In genomic region chr3:108444029-108444428, GRCm38 (mm10) we compare ENCODE assay signal across 8 mouse cellular contexts. TPM values are rescaled to one million over a fixed set of nuclear protein-coding genes. Genes with fewer than 3 reads are reported as not detected.
DNase-seq lines count a peak whose midpoint lies in the region; ATAC-seq lines count a peak whose summit lies in the region.

No protein-coding gene starts in this region.

- DNase-seq in left cerebral cortex, adult 18-20 months (ENCODE audit: low spot score in 2 of 2) = peak; percentile 43 to 47
- DNase-seq in left cerebral cortex, adult 11 months (ENCODE audit: low spot score) = no peak
- DNase-seq in adrenal gland, adult 2 months = peak; percentile 71
- DNase-seq in forebrain, embryonic 11.5 days (ENCODE audit: low spot score) = no peak
- no peak for DNase-seq in gastrocnemius, postnatal 14 days

- peak overlapping the region; percentile 74 for H3K9ac ChIP-seq in forebrain, embryonic 11.5 days (ENCODE audit: low read length)
- H3K9ac ChIP-seq in intestine, embryonic 15.5 days = peak overlapping the region; percentile 77
- H3K9ac ChIP-seq in liver, embryonic 15.5 days = peak overlapping the region; percentile 76
- peak overlapping the region; percentile 60 for H3K9ac ChIP-seq in neural tube, embryonic 14.5 days (replicated peaks; ENCODE audit: low read depth, low read length)

- H3K36me3 ChIP-seq in forebrain, embryonic 11.5 days (ENCODE audit: control insufficient read depth, insufficient read depth, low read length) = no peaks in the 10 kb centered on the region
- H3K36me3 ChIP-seq in intestine, embryonic 15.5 days = peaks cover 3% of the 10 kb centered on the region; the same call in 1 of the 2 replicates
- H3K36me3 ChIP-seq in liver, embryonic 15.5 days (replicated peaks) = peaks cover 28% of the 10 kb centered on the region
- peaks cover 3% of the 10 kb centered on the region; the same call in 1 of the 2 replicates for H3K36me3 ChIP-seq in neural tube, embryonic 14.5 days (ENCODE audit: control insufficient read depth, insufficient read depth, low read length)

- H3K4me1 ChIP-seq in forebrain, embryonic 11.5 days (replicated peaks; ENCODE audit: control insufficient read depth, insufficient read depth, low read length) = peaks cover 11% of the 10 kb centered on the region
- H3K4me1 ChIP-seq in intestine, embryonic 15.5 days (replicated peaks) = peaks cover 6% of the 10 kb centered on the region
- H3K4me1 ChIP-seq in liver, embryonic 15.5 days (replicated peaks) = peaks cover 34% of the 10 kb centered on the region
- H3K4me1 ChIP-seq in neural tube, embryonic 14.5 days (ENCODE audit: control insufficient read depth, insufficient read depth, low read length) = peaks cover 21% of the 10 kb centered on the region

- WGBS in forebrain, embryonic 11.5 days = 30% methylated on average over 8 of the region's 8 CpGs
- WGBS in intestine, embryonic 15.5 days = 17% methylated on average over 8 of the region's 8 CpGs
- WGBS in liver, embryonic 15.5 days (ENCODE audit: insufficient replicate concordance) = 4% methylated on average over 8 of the region's 8 CpGs
- WGBS in neural tube, embryonic 14.5 days = 24% methylated on average over 8 of the region's 8 CpGs

- H3K4me2 ChIP-seq in forebrain, embryonic 11.5 days (ENCODE audit: low read depth, low read length, severe bottlenecking) = peak overlapping the region; percentile 85
- peak overlapping the region; percentile 68 for H3K4me2 ChIP-seq in intestine, embryonic 15.5 days (replicated peaks)
- H3K4me2 ChIP-seq in liver, embryonic 15.5 days = peak overlapping the region; percentile 73
- H3K4me2 ChIP-seq in neural tube, embryonic 14.5 days (ENCODE audit: low read depth, low read length) = peak overlapping the region; percentile 97

- no peaks in the 10 kb centered on the region for H3K9me3 ChIP-seq in forebrain, embryonic 11.5 days (ENCODE audit: control insufficient read depth, low read length)
- no peaks in the 10 kb centered on the region for H3K9me3 ChIP-seq in intestine, embryonic 15.5 days
- H3K9me3 ChIP-seq in liver, embryonic 15.5 days (replicated peaks) = no peaks in the 10 kb centered on the region
- H3K9me3 ChIP-seq in neural tube, embryonic 14.5 days (ENCODE audit: control insufficient read depth, low read length) = no peaks in the 10 kb centered on the region

- intact Hi-C loops in gastrocnemius, postnatal 14 days (cut with DNase I; ENCODE audit: low total_unique reads) = no loop called here

- peak overlapping the region; percentile 71 for H3K4me3 ChIP-seq in forebrain, embryonic 11.5 days (ENCODE audit: low read depth, low read length)
- H3K4me3 ChIP-seq in intestine, embryonic 15.5 days (replicated peaks) = peak overlapping the region; percentile 75
- H3K4me3 ChIP-seq in liver, embryonic 15.5 days (replicated peaks) = peak overlapping the region; percentile 78
- peak overlapping the region; percentile 60 for H3K4me3 ChIP-seq in neural tube, embryonic 14.5 days (ENCODE audit: low read depth, low read length)

- no peaks in the 10 kb centered on the region for H3K27me3 ChIP-seq in forebrain, embryonic 11.5 days (ENCODE audit: control insufficient read depth, insufficient read depth, low read length)
- H3K27me3 ChIP-seq in intestine, embryonic 15.5 days (replicated peaks) = no peaks in the 10 kb centered on the region
- peaks cover 4% of the 10 kb centered on the region; the same call in 1 of the 2 replicates for H3K27me3 ChIP-seq in liver, embryonic 15.5 days
- H3K27me3 ChIP-seq in neural tube, embryonic 14.5 days (ENCODE audit: control insufficient read depth, insufficient read depth, low read length) = no peaks in the 10 kb centered on the region

- H3K27ac ChIP-seq in forebrain, embryonic 11.5 days (ENCODE audit: low read depth, low read length) = no peak overlapping the region
- 0 out of 2 replicates have a peak overlapping the region, but pooled peaks have one; percentile 77 for H3K27ac ChIP-seq in intestine, embryonic 15.5 days
- H3K27ac ChIP-seq in liver, embryonic 15.5 days (replicated peaks) = peak overlapping the region; percentile 82
- H3K27ac ChIP-seq in neural tube, embryonic 14.5 days (ENCODE audit: low read depth, low read length) = no peak overlapping the region; the same call in 1 of the 2 replicates

- no peak for ATAC-seq in forebrain, embryonic 11.5 days (replicated peaks; ENCODE audit: low FRiP score)
- peak; percentile 61 for ATAC-seq in intestine, embryonic 15.5 days
- ATAC-seq in liver, embryonic 15.5 days (ENCODE audit: insufficient read depth) = peak; percentile 62
- peak; percentile 45; the same call in 1 of the 2 replicates for ATAC-seq in neural tube, embryonic 14.5 days (ENCODE audit: low read depth)

RNA-seq across cellular contexts. Expression of gene Sars, which starts 1.0 kb away (rescaled TPM):
- total RNA-seq in left cerebral cortex, adult 18-20 months (2021) = 100 to 1,000 TPM; 244 to 258 TPM
- 100 to 1,000 TPM; 198 to 212 TPM for total RNA-seq in adrenal gland, adult 2 months (2021)
- polyA plus RNA-seq in adrenal gland, adult 2 months (2012; rRNA removed) = 23.8 and 32.6 TPM in 2 replicates
- polyA plus RNA-seq in forebrain, embryonic 11.5 days (2014; fragmentation: Nextera tagmentation; extraction: Ambion mirVana) = 180 and 189 TPM in 2 replicates
- polyA plus RNA-seq in intestine, embryonic 15.5 days (2015; fragmentation: Nextera tagmentation; extraction: Ambion mirVana) = 145 and 150 TPM in 2 replicates
- 72.2 and 79.6 TPM in 2 replicates for polyA plus RNA-seq in liver, embryonic 15.5 days (2015; fragmentation: Nextera tagmentation; extraction: Ambion mirVana)
- 223 and 244 TPM in 2 replicates for polyA plus RNA-seq in neural tube, embryonic 14.5 days (2014; fragmentation: Nextera tagmentation; extraction: Ambion mirVana)
- total RNA-seq in gastrocnemius, postnatal 14 days (2021) = 100 to 1,000 TPM; 115 to 120 TPM

RNA-seq across cellular contexts. Expression of gene Celsr2, which starts 28.7 kb away (rescaled TPM):
- 100 to 1,000 TPM; 148 to 155 TPM for total RNA-seq in left cerebral cortex, adult 18-20 months (2021)
- total RNA-seq in adrenal gland, adult 2 months (2021) = 1 to 10 TPM; 6.1 to 8.3 TPM
- polyA plus RNA-seq in adrenal gland, adult 2 months (2012; rRNA removed) = 9.9 and 17.1 TPM in 2 replicates
- 52.0 and 68.1 TPM in 2 replicates for polyA plus RNA-seq in forebrain, embryonic 11.5 days (2014; fragmentation: Nextera tagmentation; extraction: Ambion mirVana)
- polyA plus RNA-seq in intestine, embryonic 15.5 days (2015; fragmentation: Nextera tagmentation; extraction: Ambion mirVana) = 3.2 and 6.1 TPM in 2 replicates
- 0.24 and 0.36 TPM in 2 replicates for polyA plus RNA-seq in liver, embryonic 15.5 days (2015; fragmentation: Nextera tagmentation; extraction: Ambion mirVana)
- polyA plus RNA-seq in neural tube, embryonic 14.5 days (2014; fragmentation: Nextera tagmentation; extraction: Ambion mirVana) = 50.4 and 56.7 TPM in 2 replicates
- total RNA-seq in gastrocnemius, postnatal 14 days (2021) = 1 to 10 TPM; 3.1 TPM

Comparison
In these comparisons a context has a peak if more than half of its experiments do, and no peak if none do; other contexts are left out.
1. DNase-seq: peak in left cerebral cortex, adult 18-20 months (2 of 2) and adrenal gland, adult 2 months (single experiment); none in left cerebral cortex, adult 11 months (single experiment), forebrain, embryonic 11.5 days (single experiment) and gastrocnemius, postnatal 14 days (single experiment).
2. H3K27ac ChIP-seq: peak in intestine, embryonic 15.5 days (single experiment) and liver, embryonic 15.5 days (single experiment); none in forebrain, embryonic 11.5 days (single experiment) and neural tube, embryonic 14.5 days (single experiment).
3. Peak in every context shown above with its lines, with median percentiles within 50 percentile points of each other: H3K4me2 ChIP-seq, H3K4me3 ChIP-seq and H3K9ac ChIP-seq.